Mouse (Mus musculus) E14TG2a.4 (cell line): ENCODE measurements around the gene Ggta1.

Source experiments
- H3K27me3 ChIP-seq: 2 replicates; pipeline ENCODE4 v1.6.1; 2014; ENCODE audit warnings: low read length, control low read depth; ENCODE audit not compliant: insufficient read depth
- H3K36me3 ChIP-seq: 2 replicates; pipeline ENCODE4 v1.6.1; 2014; ENCODE audit warnings: low read length, control low read depth; ENCODE audit not compliant: insufficient read depth
- H3K4me1 ChIP-seq: replicated peaks from 2 replicates; pipeline ENCODE4 v1.6.1; 2014; ENCODE audit warnings: low read depth, low read length, control low read depth
- H3K4me3 ChIP-seq: replicated peaks from 2 replicates; pipeline ENCODE4 v1.5.1; 2014; ENCODE audit warnings: mild to moderate bottlenecking, low read length
- H3K9me3 ChIP-seq: 2 replicates; pipeline ENCODE4 v1.6.1; 2014; ENCODE audit warnings: low read length, control low read depth
- CTCF ChIP-seq: conservative IDR thresholded peaks from 2 replicates; pipeline ENCODE4 v1.5.1; 2014; ENCODE audit warnings: low read length
- NANOG ChIP-seq: IDR thresholded peaks from 2 replicates; pipeline ENCODE4 v1.6.1; 2014; ENCODE audit warnings: borderline replicate concordance, low read length, mixed read lengths
- POU5F1 ChIP-seq: IDR thresholded peaks from 2 replicates; pipeline ENCODE4 v1.6.1; 2014; ENCODE audit warnings: low read length, borderline replicate concordance

Ggta1 gene

DNA sequence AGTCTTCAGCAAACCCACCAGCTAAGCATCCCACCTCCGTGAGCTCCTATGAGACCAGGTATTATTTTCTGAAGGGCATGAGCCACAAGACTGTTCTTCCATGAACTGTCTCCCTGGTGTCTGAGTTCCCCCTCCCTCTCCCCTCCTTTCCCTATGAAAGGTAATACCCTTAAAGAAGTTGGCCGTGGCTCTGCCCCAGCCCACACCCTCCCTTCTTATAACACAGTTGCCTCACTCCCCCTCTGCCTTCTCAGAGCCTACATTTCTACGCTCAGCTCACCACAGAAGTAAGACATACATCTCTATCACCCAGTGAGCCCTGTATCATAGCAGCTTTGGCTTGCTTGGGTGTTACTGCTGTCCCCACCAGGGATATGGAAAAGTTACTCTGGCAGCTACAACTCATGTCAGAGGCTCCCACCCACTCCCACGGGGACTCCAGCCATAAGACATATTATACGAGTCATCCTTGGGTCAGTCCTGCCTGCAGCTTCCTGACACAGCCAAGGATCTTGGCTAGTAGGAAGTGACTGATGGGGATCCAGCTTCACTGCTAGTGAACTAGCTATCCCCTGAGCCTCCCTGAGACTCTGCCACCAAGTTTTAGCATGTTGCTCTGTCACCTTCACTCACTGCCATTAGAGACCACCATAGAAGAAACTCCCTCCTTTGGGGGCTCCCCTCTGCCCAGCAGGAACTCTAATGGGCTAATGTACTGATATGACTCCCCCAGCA lies 33.4 kb upstream of the Ggta1 start:
- no peak for TF ChIP-seq CTCF
- no peak for TF ChIP-seq POU5F1
- no peak for TF ChIP-seq NANOG
- Histone ChIP-seq H3K4me1 (peaks cover 54% of the 10 kb centered on the region), H3K9me3 (peaks cover 6% of the 10 kb centered on the region; the same call in 1 of the 2 replicates), H3K4me3 (no peak overlapping the region), H3K36me3 (no peaks in the 10 kb centered on the region), H3K27me3 (peaks cover 25% of the 10 kb centered on the region)

DNA sequence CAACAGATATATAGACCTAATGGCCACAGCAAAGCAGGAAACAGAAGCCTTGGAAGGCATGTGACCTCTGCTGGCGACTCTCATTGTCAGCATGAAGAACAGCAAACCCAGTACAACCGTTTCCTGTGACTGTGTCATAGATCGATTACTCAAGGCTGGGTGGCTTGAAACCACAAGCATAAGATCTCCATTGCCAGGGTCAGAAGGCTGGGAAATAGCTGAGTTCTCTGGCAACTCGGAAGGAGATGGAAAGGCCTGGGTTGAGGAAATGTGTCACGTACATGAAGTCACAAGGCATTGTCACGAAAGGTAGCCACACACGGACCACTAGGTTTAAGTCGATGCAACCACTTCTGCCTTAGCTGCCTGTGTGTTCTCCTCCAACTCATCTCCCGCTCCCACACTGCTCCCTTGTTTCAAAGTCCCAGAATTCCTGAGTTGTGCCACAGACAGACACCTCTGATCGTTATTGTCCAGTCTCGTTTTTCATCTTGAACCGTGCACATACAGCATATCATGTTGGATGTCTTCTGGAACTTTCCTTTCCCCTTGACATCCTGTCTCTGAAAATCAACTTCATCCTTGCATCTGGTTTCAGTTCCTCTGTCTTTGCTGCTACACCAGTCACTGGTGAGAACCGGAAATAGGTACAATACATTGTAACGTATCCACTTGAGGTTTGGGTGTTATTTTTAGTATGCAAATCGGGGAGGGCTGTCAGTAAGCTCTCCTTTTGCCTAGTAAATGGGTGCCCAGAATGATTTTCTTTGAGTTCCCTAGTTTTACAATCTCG lies 32.7 kb upstream of the Ggta1 start:
- Histone ChIP-seq H3K27me3 (peaks cover 29% of the 10 kb centered on the region), H3K4me1 (peaks cover 60% of the 10 kb centered on the region), H3K36me3 (no peaks in the 10 kb centered on the region), H3K4me3 (no peak overlapping the region), H3K9me3 (peaks cover 2% of the 10 kb centered on the region; the same call in 1 of the 2 replicates)
- TF ChIP-seq CTCF: no peak
- TF ChIP-seq NANOG: no peak
- TF ChIP-seq POU5F1: no peak

DNA sequence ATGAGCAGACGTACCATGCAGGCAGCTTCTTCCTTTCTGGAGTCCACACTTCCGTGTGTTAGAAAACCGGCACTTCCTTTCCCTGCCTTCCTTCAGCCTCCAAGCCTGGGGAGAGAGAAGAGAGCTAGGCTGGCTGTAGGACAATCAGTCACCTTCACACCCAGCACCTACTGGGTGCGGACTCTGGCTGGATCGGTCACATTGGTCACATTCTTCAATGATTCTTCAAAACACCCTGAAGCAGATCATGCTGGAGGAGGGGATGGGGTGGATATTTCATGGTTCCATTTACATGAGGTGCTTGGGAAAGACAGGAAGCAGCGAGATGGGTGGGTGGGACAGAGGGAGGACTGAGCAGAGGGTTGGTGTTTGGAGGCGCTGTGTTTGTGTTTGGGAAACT lies 30.5 kb upstream of the Ggta1 start:
- Histone ChIP-seq H3K4me1 (peaks cover 78% of the 10 kb centered on the region), H3K27me3 (peaks cover 27% of the 10 kb centered on the region), H3K9me3 (no peaks in the 10 kb centered on the region), H3K4me3 (no peak overlapping the region), H3K36me3 (no peaks in the 10 kb centered on the region)
- no peak for TF ChIP-seq NANOG
- no peak for TF ChIP-seq POU5F1
- no peak for TF ChIP-seq CTCF

DNA sequence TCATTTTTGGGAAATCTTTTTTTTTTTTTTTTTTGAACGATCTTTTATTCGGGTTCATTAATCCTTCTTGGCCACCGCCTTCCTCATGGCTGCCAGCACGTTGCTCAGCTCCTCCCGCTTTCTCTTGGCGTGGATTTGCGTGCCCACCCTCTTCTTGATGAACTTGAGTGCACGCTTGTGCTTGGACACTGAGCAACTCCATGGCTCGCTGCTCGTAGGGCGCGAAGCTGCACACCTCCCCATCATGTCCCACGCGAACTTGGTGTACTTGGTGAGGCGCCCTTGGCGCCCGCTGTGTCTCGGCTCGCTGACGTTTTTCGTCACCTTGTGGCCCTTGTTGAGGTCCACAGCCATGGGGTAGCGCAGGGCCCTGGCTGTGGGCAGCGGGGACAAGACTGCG lies 28.1 kb upstream of the Ggta1 start:
- TF ChIP-seq CTCF (no peak), POU5F1 (no peak), NANOG (no peak)
- Histone ChIP-seq H3K9me3 (no peaks in the 10 kb centered on the region), H3K27me3 (peaks cover 23% of the 10 kb centered on the region), H3K36me3 (no peaks in the 10 kb centered on the region), H3K4me3 (peak overlapping the region; percentile 66), H3K4me1 (peaks cover 88% of the 10 kb centered on the region)

DNA sequence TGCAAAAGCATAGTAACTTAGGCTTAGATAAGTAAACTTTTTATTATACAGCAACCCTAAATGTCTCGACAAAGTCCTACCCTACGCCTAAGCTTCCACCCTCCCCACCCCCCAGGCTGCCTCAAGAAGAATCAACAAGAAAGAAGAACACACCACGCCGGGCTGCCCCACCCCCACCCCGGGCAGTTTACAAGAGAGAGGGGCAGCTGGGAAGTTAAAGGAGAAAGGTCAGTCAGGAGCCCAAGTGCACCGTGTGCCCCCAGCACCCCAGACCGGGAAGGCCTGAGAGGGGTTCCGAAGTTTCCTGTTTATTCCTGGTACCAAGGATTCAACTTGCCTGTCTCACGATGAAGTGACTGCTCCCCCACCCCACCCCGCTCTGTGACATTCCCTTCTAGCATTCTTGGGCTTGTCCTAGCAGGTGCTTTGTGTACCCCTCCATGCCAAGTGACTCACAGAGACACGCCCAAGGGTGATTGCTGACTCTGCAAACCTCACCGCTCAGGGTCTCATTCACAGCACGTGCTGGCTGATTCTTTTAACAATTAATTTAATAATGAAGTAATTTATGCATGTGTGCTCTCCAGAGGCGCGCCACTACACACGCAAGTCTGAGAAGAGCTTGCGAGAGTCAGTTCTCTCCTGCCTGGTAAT lies 27.6 kb upstream of the Ggta1 start:
- Histone ChIP-seq H3K9me3 (no peaks in the 10 kb centered on the region), H3K36me3 (no peaks in the 10 kb centered on the region), H3K4me3 (peak overlapping the region; percentile 66), H3K27me3 (peaks cover 23% of the 10 kb centered on the region), H3K4me1 (peaks cover 88% of the 10 kb centered on the region)
- no peak for TF ChIP-seq NANOG
- TF ChIP-seq POU5F1: no peak
- TF ChIP-seq CTCF: no peak

DNA sequence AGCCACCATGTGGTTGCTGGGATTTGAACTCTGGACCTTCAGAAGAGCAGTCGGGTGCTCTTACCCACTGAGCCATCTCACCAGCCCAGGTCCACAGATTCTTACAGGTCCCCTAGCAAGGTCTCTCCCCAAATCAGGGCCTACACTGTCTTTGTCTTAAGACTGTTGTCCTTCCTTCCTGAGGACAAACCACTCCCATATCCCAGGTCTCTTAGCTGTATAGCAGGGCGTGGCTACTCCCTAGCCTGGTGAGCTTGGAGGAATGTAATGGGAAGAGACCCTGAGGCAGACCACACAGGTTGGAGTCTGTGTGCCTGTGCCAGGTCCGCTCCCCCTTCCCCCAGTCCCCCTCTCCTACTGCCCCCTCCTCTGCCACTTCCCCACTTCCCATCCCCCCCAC lies 24.7 kb upstream of the Ggta1 start:
- Histone ChIP-seq H3K4me1 (peaks cover 84% of the 10 kb centered on the region), H3K27me3 (peaks cover 9% of the 10 kb centered on the region; the same call in 1 of the 2 replicates), H3K36me3 (no peaks in the 10 kb centered on the region), H3K4me3 (peak overlapping the region; percentile 37; the same call in 1 of the 2 replicates), H3K9me3 (no peaks in the 10 kb centered on the region)
- TF ChIP-seq CTCF (no peak), NANOG (no peak), POU5F1 (no peak)

DNA sequence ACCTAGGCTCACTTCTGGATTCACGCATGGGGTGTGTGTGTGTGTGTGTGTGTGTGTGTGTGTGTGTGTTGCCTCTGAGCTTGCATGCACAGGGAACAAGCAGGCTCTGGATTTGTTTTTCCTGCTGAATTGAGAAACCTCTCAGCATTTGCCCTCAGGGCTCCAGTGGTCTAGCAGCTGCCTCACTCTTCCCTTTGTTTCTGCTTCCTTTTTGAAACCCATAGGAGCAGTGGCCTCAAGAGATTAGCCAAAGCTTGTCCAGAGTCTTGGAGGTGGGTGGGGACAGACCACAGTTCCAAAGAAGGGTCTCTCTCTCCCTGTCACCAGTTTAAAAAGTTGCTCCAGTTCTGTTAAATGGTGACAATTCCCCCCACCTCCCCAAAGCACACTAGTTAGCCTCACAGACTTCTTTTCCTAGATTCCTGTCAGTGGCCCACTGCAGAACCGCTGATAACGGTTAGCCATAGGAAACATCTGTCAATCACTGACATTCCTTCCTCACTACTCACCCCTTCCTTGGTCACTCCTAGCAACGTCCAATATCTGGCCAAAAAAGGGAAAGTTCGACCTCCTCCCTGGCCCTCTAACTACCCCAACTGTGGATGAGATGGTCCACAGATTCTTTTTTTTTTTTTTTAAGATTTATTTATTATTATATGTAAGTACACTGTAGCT lies 24.1 kb upstream of the Ggta1 start:
- TF ChIP-seq CTCF: no peak
- TF ChIP-seq POU5F1: no peak
- no peaks in the 10 kb centered on the region for H3K36me3 ChIP-seq
- no peaks in the 10 kb centered on the region for H3K9me3 ChIP-seq
- peaks cover 87% of the 10 kb centered on the region for H3K4me1 ChIP-seq
- peaks cover 7% of the 10 kb centered on the region; the same call in 1 of the 2 replicates for H3K27me3 ChIP-seq
- H3K4me3 ChIP-seq: no peak overlapping the region; the same call in 1 of the 2 replicates

DNA sequence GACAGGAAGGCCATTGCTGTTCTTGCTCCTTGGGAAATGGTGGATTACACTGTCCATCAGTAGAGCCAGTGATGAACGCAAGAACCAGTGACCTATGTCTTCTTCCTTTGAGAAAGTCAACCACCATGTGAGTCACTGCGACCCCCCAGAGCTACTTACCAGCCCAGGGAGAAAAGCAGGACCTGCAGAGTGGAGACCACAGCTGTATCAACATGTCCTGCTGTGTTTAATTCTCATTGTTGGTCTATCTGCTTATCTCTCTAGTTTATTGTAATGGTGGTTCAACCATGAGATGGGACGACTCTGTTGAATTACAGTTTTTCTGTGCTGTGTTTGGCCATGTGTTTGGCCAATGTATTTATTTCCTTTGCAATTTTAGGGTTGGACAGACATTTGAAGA lies 21.1 kb upstream of the Ggta1 start:
- Histone ChIP-seq H3K4me1 (peaks cover 87% of the 10 kb centered on the region), H3K27me3 (no peaks in the 10 kb centered on the region), H3K4me3 (no peak overlapping the region), H3K36me3 (no peaks in the 10 kb centered on the region), H3K9me3 (no peaks in the 10 kb centered on the region)
- TF ChIP-seq NANOG (no peak), POU5F1 (no peak), CTCF (no peak)
